Mouse (Mus musculus): ENCODE results near the gene Col4a3bp. TPM values are rescaled to one million over a fixed set of nuclear protein-coding genes. Genes with fewer than 3 reads are reported as not detected.

The Col4a3bp gene
- total and polyA plus RNA-seq, 3 experiments, result 13.6 to 58.0 (median 57.5) TPM

GRCm38 (mm10) chr13:96671906-96672234, 129.5 kb downstream of the Col4a3bp start:
- ATAC-seq (ENCODE audit: extremely low read depth, insufficient number of reproducible peaks, low FRiP score, poor library complexity, severe bottlenecking) (no peak), DNase-seq (ENCODE audit: low spot score) (no peak)
- Histone ChIP-seq H3K36me3 (replicated peaks) (peaks cover 17% of the 10 kb centered on the region), H3K27me3 (ENCODE audit: insufficient read depth, low read length) (no peaks in the 10 kb centered on the region), H3K4me1 (ENCODE audit: insufficient read depth, low read depth, low read length) (peaks cover 29% of the 10 kb centered on the region), H3K4me3 (ENCODE audit: low read depth, low read length) (no peak overlapping the region; the same call in 1 of the 2 replicates), H3K9me3 (replicated peaks) (no peaks in the 10 kb centered on the region)
- no peak for TF ChIP-seq GATA1 (IDR thresholded peaks at IDR 0.05; ENCODE audit: borderline replicate concordance, low read length)
- TF ChIP-seq TAL1 (conservative IDR thresholded peaks at IDR 0.05; ENCODE audit: low read depth, low read length), result no peak
- TF ChIP-seq POLR2AphosphoS5 (IDR thresholded peaks at IDR 0.05; ENCODE audit: insufficient replicate concordance, low read depth, low read length), result no peak
- TF ChIP-seq CTCF (IDR thresholded peaks at IDR 0.05; ENCODE audit: low read depth, low read length), result no peak
- TF ChIP-seq GATA2 (IDR thresholded peaks at IDR 0.05; ENCODE audit: borderline replicate concordance, low read depth, low read length), result no peak

DNA sequence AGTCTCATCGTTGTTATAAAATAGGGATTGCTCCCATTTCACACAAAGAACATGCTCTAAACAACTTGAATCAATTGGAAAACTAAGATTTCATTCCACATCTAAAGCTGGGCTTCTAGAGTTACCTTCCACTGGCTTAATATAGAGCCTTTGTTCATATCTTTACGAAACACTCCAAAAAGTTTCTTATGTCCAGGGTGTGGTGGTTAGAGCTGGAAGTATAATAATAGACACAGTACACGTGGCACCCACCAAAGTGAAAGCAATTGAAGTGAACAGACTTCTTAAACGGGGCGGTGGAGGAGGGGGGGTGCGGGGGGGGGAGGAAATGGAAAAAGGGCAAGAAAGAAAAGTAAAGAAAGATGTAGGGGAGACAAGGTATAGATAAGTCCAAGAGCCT, 129.9 kb downstream of the Col4a3bp start:
- no peak for TF ChIP-seq POLR2AphosphoS5 (IDR thresholded peaks at IDR 0.05; ENCODE audit: insufficient replicate concordance, low read depth, low read length)
- no peak for TF ChIP-seq CTCF (IDR thresholded peaks at IDR 0.05; ENCODE audit: low read depth, low read length)
- no peak for TF ChIP-seq GATA1 (IDR thresholded peaks at IDR 0.05; ENCODE audit: borderline replicate concordance, low read length)
- no peak for TF ChIP-seq GATA2 (IDR thresholded peaks at IDR 0.05; ENCODE audit: borderline replicate concordance, low read depth, low read length)
- no peak for TF ChIP-seq TAL1 (conservative IDR thresholded peaks at IDR 0.05; ENCODE audit: low read depth, low read length)
- H3K4me3 ChIP-seq (ENCODE audit: low read depth, low read length), result no peak overlapping the region; the same call in 1 of the 2 replicates
- DNase-seq (ENCODE audit: low spot score), result peak; percentile 16

GRCm38 (mm10) chr13:96673817-96674216, 131.4 kb downstream of the Col4a3bp start:
- ATAC-seq (ENCODE audit: extremely low read depth, insufficient number of reproducible peaks, low FRiP score, poor library complexity, severe bottlenecking), result no peak
- Histone ChIP-seq H3K4me3 (ENCODE audit: low read depth, low read length) (no peak overlapping the region), H3K4me1 (ENCODE audit: insufficient read depth, low read depth, low read length) (peaks cover 18% of the 10 kb centered on the region), H3K36me3 (replicated peaks) (peaks cover 3% of the 10 kb centered on the region), H3K9me3 (replicated peaks) (no peaks in the 10 kb centered on the region), H3K27me3 (ENCODE audit: insufficient read depth, low read length) (no peaks in the 10 kb centered on the region)
- TF ChIP-seq GATA2 (IDR thresholded peaks at IDR 0.05; ENCODE audit: borderline replicate concordance, low read depth, low read length) (no peak), POLR2AphosphoS5 (IDR thresholded peaks at IDR 0.05; ENCODE audit: insufficient replicate concordance, low read depth, low read length) (no peak), CTCF (IDR thresholded peaks at IDR 0.05; ENCODE audit: low read depth, low read length) (no peak), TAL1 (conservative IDR thresholded peaks at IDR 0.05; ENCODE audit: low read depth, low read length) (no peak), GATA1 (IDR thresholded peaks at IDR 0.05; ENCODE audit: borderline replicate concordance, low read length) (no peak)
- no peak for DNase-seq (ENCODE audit: low spot score)

More for the DNA sequence above, 129.9 kb downstream of the Col4a3bp start:
- Histone ChIP-seq H3K4me1 (ENCODE audit: insufficient read depth, low read depth, low read length) (peaks cover 25% of the 10 kb centered on the region), H3K27me3 (ENCODE audit: insufficient read depth, low read length) (no peaks in the 10 kb centered on the region), H3K9me3 (replicated peaks) (no peaks in the 10 kb centered on the region), H3K36me3 (replicated peaks) (peaks cover 13% of the 10 kb centered on the region)
- ATAC-seq (ENCODE audit: extremely low read depth, insufficient number of reproducible peaks, low FRiP score, poor library complexity, severe bottlenecking), result no peak

DNA sequence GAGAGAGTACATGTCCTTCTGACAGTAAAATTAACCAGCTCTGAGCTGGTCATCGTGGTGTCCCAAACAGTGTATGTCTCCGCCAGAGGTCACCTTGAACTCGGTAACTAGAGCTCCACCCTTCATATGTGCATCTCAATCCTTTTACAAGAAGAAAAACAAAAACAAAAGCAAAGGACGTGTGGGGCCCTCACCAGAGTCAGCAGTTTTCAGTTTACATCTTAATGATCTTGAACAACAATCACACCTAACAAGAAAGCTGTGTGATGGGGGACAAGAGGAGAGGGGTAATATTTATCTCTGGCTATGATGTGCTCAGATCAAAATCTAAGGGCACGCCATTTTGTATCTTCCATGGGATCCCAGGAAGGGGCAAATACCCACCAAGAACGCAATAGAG, 133.3 kb downstream of the Col4a3bp start:
- TF ChIP-seq CTCF (IDR thresholded peaks at IDR 0.05; ENCODE audit: low read depth, low read length) (no peak), TAL1 (conservative IDR thresholded peaks at IDR 0.05; ENCODE audit: low read depth, low read length) (no peak), GATA1 (IDR thresholded peaks at IDR 0.05; ENCODE audit: borderline replicate concordance, low read length) (no peak), GATA2 (IDR thresholded peaks at IDR 0.05; ENCODE audit: borderline replicate concordance, low read depth, low read length) (no peak), POLR2AphosphoS5 (IDR thresholded peaks at IDR 0.05; ENCODE audit: insufficient replicate concordance, low read depth, low read length) (no peak)
- DNase-seq (ENCODE audit: low spot score) (no peak), ATAC-seq (ENCODE audit: extremely low read depth, insufficient number of reproducible peaks, low FRiP score, poor library complexity, severe bottlenecking) (no peak)
- H3K27me3 ChIP-seq (ENCODE audit: insufficient read depth, low read length), result no peaks in the 10 kb centered on the region
- no peaks in the 10 kb centered on the region for H3K9me3 ChIP-seq (replicated peaks)
- no peak overlapping the region for H3K4me3 ChIP-seq (ENCODE audit: low read depth, low read length)
- no peaks in the 10 kb centered on the region for H3K36me3 ChIP-seq (replicated peaks)
- peaks cover 15% of the 10 kb centered on the region for H3K4me1 ChIP-seq (ENCODE audit: insufficient read depth, low read depth, low read length)

DNA sequence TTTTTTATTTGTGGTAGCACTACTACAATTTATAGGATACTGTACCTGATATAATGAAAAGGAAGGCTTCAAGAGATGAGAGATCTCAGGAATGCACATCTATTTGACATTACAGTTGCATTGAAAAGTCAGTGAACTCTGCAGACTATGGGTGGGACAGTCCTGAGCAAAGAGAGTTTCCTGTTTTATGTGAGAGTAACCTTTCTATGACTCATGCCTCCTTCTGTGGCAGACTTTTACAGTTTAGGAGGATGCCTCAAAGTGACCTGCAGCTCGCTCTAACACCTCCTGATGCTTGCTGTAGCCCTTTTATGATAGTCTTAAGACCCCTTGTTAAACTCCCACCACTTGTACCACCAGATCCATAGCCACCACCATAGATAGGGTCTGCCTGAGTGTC, 134.7 kb downstream of the Col4a3bp start:
- ATAC-seq (ENCODE audit: extremely low read depth, insufficient number of reproducible peaks, low FRiP score, poor library complexity, severe bottlenecking), result no peak

GRCm38 (mm10) chr13:96678616-96679015, 136.2 kb downstream of the Col4a3bp start:
- no peak overlapping the region for H3K4me3 ChIP-seq (ENCODE audit: low read depth, low read length)
- no peak for TF ChIP-seq GATA2 (IDR thresholded peaks at IDR 0.05; ENCODE audit: borderline replicate concordance, low read depth, low read length)
- TF ChIP-seq GATA1 (IDR thresholded peaks at IDR 0.05; ENCODE audit: borderline replicate concordance, low read length), result no peak
- no peak for TF ChIP-seq TAL1 (conservative IDR thresholded peaks at IDR 0.05; ENCODE audit: low read depth, low read length)
- TF ChIP-seq POLR2AphosphoS5 (IDR thresholded peaks at IDR 0.05; ENCODE audit: insufficient replicate concordance, low read depth, low read length), result no peak
- TF ChIP-seq CTCF (IDR thresholded peaks at IDR 0.05; ENCODE audit: low read depth, low read length), result no peak
- no peak for ATAC-seq (ENCODE audit: extremely low read depth, insufficient number of reproducible peaks, low FRiP score, poor library complexity, severe bottlenecking)
- no peaks in the 10 kb centered on the region; the same call in 1 of the 2 replicates for H3K4me1 ChIP-seq (ENCODE audit: insufficient read depth, low read depth, low read length)
- H3K9me3 ChIP-seq (replicated peaks), result no peaks in the 10 kb centered on the region
- no peaks in the 10 kb centered on the region for H3K27me3 ChIP-seq (ENCODE audit: insufficient read depth, low read length)
- H3K36me3 ChIP-seq (replicated peaks), result no peaks in the 10 kb centered on the region
- DNase-seq (ENCODE audit: low spot score), result no peak

More for the DNA sequence above, 134.7 kb downstream of the Col4a3bp start:
- Histone ChIP-seq H3K4me1 (ENCODE audit: insufficient read depth, low read depth, low read length) (peaks cover 6% of the 10 kb centered on the region), H3K36me3 (replicated peaks) (no peaks in the 10 kb centered on the region), H3K4me3 (ENCODE audit: low read depth, low read length) (no peak overlapping the region), H3K27me3 (ENCODE audit: insufficient read depth, low read length) (no peaks in the 10 kb centered on the region), H3K9me3 (replicated peaks) (no peaks in the 10 kb centered on the region)
- no peak for DNase-seq (ENCODE audit: low spot score)
- no peak for TF ChIP-seq POLR2AphosphoS5 (IDR thresholded peaks at IDR 0.05; ENCODE audit: insufficient replicate concordance, low read depth, low read length)
- no peak for TF ChIP-seq CTCF (IDR thresholded peaks at IDR 0.05; ENCODE audit: low read depth, low read length)
- no peak for TF ChIP-seq GATA1 (IDR thresholded peaks at IDR 0.05; ENCODE audit: borderline replicate concordance, low read length)
- no peak for TF ChIP-seq GATA2 (IDR thresholded peaks at IDR 0.05; ENCODE audit: borderline replicate concordance, low read depth, low read length)
- no peak for TF ChIP-seq TAL1 (conservative IDR thresholded peaks at IDR 0.05; ENCODE audit: low read depth, low read length)
